Comparison of ENCODE assay signal across 8 mouse cellular contexts in the genomic region with DNA sequence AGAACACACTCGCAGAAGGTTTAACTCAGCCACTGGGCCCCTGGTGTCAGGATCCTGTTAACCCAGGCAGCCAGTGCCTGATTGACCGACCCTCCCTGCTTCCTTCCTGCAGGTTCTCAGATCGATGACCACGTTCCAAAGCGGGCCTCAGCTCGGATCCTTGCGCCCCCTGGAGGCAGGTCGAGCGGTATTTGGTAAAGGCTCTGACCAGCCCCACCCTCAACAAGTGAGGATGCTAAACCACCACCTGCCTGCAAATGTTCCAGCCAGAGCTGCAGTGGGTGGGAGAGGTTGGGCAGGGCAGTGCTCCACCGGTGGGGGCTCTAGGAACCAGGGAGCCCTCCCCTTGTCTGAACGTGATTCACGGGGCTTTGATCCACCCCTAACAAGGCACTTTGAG. TPM values are rescaled to one million over a fixed set of nuclear protein-coding genes. Genes with fewer than 3 reads are reported as not detected.
A peak's percentile ranks its signal among the peaks of the same experiment; 100 is the strongest.
DNase-seq lines count a peak whose midpoint lies in the region; ATAC-seq lines count a peak whose summit lies in the region.

No protein-coding gene starts in this region.

- peaks cover 81% of the 10 kb centered on the region for H3K36me3 ChIP-seq in hindbrain, embryonic 12.5 days

- H3K4me1 ChIP-seq in hindbrain, embryonic 12.5 days: peaks cover 6% of the 10 kb centered on the region

- no peak overlapping the region for H3K4me3 ChIP-seq in hindbrain, embryonic 12.5 days

- H3K4me2 ChIP-seq in hindbrain, embryonic 12.5 days (replicated peaks): no peak overlapping the region

- DNase-seq in Muller cell, postnatal 12 days (ENCODE audit: inconsistent ontology term): peak; percentile 66
- DNase-seq in cerebellum, adult 8-10 months: peak; percentile 82
- DNase-seq in frontal cortex, postnatal 14 days (ENCODE audit: low spot score in 2 of 2): peak; percentile 51 to 68
- peak; percentile 75 to 76 for DNase-seq in layer of hippocampus, postnatal 36 days
- peak; percentile 90 for DNase-seq in lung, postnatal 36 days
- DNase-seq in right cerebral cortex, postnatal 10 days (ENCODE audit: low spot score in 2 of 2): peak; percentile 72 to 86
- peak; percentile 85 for DNase-seq in urinary bladder, postnatal 14 days (ENCODE audit: low spot score)

- peak; percentile 38 for ATAC-seq in hindbrain, embryonic 12.5 days (ENCODE audit: low FRiP score)

- no peak overlapping the region for H3K27ac ChIP-seq in hindbrain, embryonic 12.5 days

- WGBS in hindbrain, embryonic 12.5 days: 15% methylated on average over 12 of the region's 12 CpGs

- H3K9me3 ChIP-seq in hindbrain, embryonic 12.5 days (replicated peaks): no peaks in the 10 kb centered on the region

- H3K27me3 ChIP-seq in hindbrain, embryonic 12.5 days: no peaks in the 10 kb centered on the region

- H3K9ac ChIP-seq in hindbrain, embryonic 12.5 days: no peak overlapping the region

RNA-seq across cellular contexts. Expression of a gene that starts 18.3 kb away (rescaled TPM):
- 73.1 and 81.0 TPM in 2 replicates for polyA plus RNA-seq in hindbrain, embryonic 12.5 days (2016; fragmentation: Nextera tagmentation; extraction: Ambion mirVana)
- total RNA-seq in layer of hippocampus, postnatal 36 days (2021): 100 to 1,000 TPM; 239 to 251 TPM
